Mouse (Mus musculus) heart, embryonic 11.5 days (tissue): ENCODE results near the gene Muc1. TPM values are rescaled to one million over a fixed set of nuclear protein-coding genes. Genes with fewer than 3 reads are reported as not detected.
"Not testable (repeated sequence)": the region's sequence is repeated elsewhere in the genome, so short reads cannot be mapped to it uniquely, and the experiment has no call there.

Experiments
- ATAC-seq: fragments of 200-750 bp; cut with Nextera tagmentation; replicated peaks from 2 replicates; pipeline ENCODE4 v1.8.0; 2017; ENCODE audit warnings: moderate library complexity; ENCODE audit not compliant: insufficient number of reproducible peaks, low FRiP score, low TSS enrichment
- H3K27ac ChIP-seq: fragments of 300-500 bp; sonication (generic); 2 replicates; pipeline ENCODE4 v1.5.1; 2014; ENCODE audit warnings: mild to moderate bottlenecking, low read depth, low read length
- H3K27me3 ChIP-seq: fragments of 300-500 bp; sonication (generic); 2 replicates; pipeline ENCODE4 v1.6.1; 2014; ENCODE audit warnings: mild to moderate bottlenecking, low read length, mixed read lengths; ENCODE audit not compliant: control insufficient read depth, insufficient read depth
- H3K36me3 ChIP-seq: fragments of 300-500 bp; sonication (generic); 2 replicates; pipeline ENCODE4 v1.6.1; 2014; ENCODE audit warnings: mild to moderate bottlenecking, low read length, moderate library complexity, mixed read lengths; ENCODE audit not compliant: control insufficient read depth, insufficient read depth
- H3K4me1 ChIP-seq: fragments of 300-500 bp; sonication (generic); 2 replicates; pipeline ENCODE4 v1.6.1; 2014; ENCODE audit warnings: low read length; ENCODE audit not compliant: control insufficient read depth, insufficient read depth
- H3K4me2 ChIP-seq: fragments of 300-500 bp; sonication (generic); 2 replicates; pipeline ENCODE4 v1.6.1; 2014; ENCODE audit warnings: mild to moderate bottlenecking, moderate library complexity
- H3K4me3 ChIP-seq: fragments of 300-500 bp; sonication (generic); 2 replicates; pipeline ENCODE4 v1.5.1; 2014; ENCODE audit warnings: low read depth, low read length
- H3K9ac ChIP-seq: fragments of 300-500 bp; sonication (generic); 2 replicates; pipeline ENCODE4 v1.6.1; 2014; ENCODE audit warnings: mild to moderate bottlenecking, low read depth, low read length, moderate library complexity
- H3K9me3 ChIP-seq: fragments of 300-500 bp; sonication (generic); replicated peaks from 2 replicates; pipeline ENCODE4 v1.6.1; 2016; ENCODE audit warnings: low read length; ENCODE audit not compliant: control insufficient read depth
- WGBS: fragments of 180-500 bp; shearing (Covaris S2); extraction: QIAGEN DNeasy Blood & Tissue Kit; methylation state at CpG from one replicate; pipeline ENCODE4 v1.1.7; 2014; ENCODE audit not compliant: insufficient replicate concordance; 5-methylcytosine and 5-hydroxymethylcytosine counted together
- polyA plus RNA-seq: library from polyadenylated mRNA; unstranded; fragments of >200 nt; fragmentation: Nextera tagmentation; extraction: Ambion mirVana; gene quantifications from 2 replicates; pipeline ENCODE4 v1.2.1, GENCODE M21; 2014

Gene Muc1
- polyA plus RNA-seq, 1 experiment from 2014 or later: 0.53 TPM

GRCm38 (mm10) chr3:89214681-89215411 is 14.0 kb upstream of the Muc1 start, which contains the start of gene Thbs3:
Thbs3 (plus strand) TSS chr3:89215180.
- Histone ChIP-seq H3K9me3 (no peaks in the 10 kb centered on the region), H3K36me3 (peaks cover 3% of the 10 kb centered on the region; the same call in 1 of the 2 replicates), H3K4me1 (peaks cover 31% of the 10 kb centered on the region), H3K4me3 (peak within 1 kb of the TSS; percentile 77), H3K4me2 (peak within 1 kb of the TSS; percentile 66), H3K27me3 (no peaks in the 10 kb centered on the region), H3K27ac (peak within 1 kb of the TSS; percentile 97), H3K9ac (peak within 1 kb of the TSS; percentile 82)
- WGBS: under 1% methylated on average over 18 of the region's 19 CpGs
- no peak for ATAC-seq

GRCm38 (mm10) chr3:89215853-89216252 is 13.0 kb upstream of the Muc1 start:
- ATAC-seq: no peak
- Histone ChIP-seq H3K27me3 (no peaks in the 10 kb centered on the region), H3K9me3 (no peaks in the 10 kb centered on the region), H3K27ac (no peak overlapping the region), H3K4me2 (peak overlapping the region; percentile 66), H3K4me3 (peak overlapping the region; percentile 77), H3K36me3 (peaks cover 2% of the 10 kb centered on the region; the same call in 1 of the 2 replicates), H3K4me1 (peaks cover 30% of the 10 kb centered on the region), H3K9ac (peak overlapping the region; percentile 82)
- 0% methylated on average over 6 of the region's 6 CpGs for WGBS

- not testable (repeated sequence) for ATAC-seq, H3K4me3 ChIP-seq, H3K9me3 ChIP-seq, H3K27ac ChIP-seq, H3K9ac ChIP-seq, H3K4me2 ChIP-seq, H3K36me3 ChIP-seq, H3K27me3 ChIP-seq
- H3K4me1 ChIP-seq: peaks cover 26% of the 10 kb centered on the region
- 64% methylated on average over 7 of the region's 7 CpGs for WGBS
Measured at GRCm38 (mm10) chr3:89216407-89216806, 12.4 kb upstream of the Muc1 start.

- no peaks in the 10 kb centered on the region for H3K36me3 ChIP-seq
- whole genome bisulfite sequencing: 79% methylated on average over 1 of the region's 1 CpGs
Measured at GRCm38 (mm10) chr3:89218271-89218670, 10.6 kb upstream of the Muc1 start.

GRCm38 (mm10) chr3:89219546-89219945 is 9.3 kb upstream of the Muc1 start:
- H3K9ac ChIP-seq: no peak overlapping the region

More at GRCm38 (mm10) chr3:89218271-89218670, 10.6 kb upstream of the Muc1 start:
- H3K4me2 ChIP-seq: no peak overlapping the region
- no peak overlapping the region for H3K27ac ChIP-seq
- H3K9me3 ChIP-seq: no peaks in the 10 kb centered on the region
- peaks cover 20% of the 10 kb centered on the region for H3K4me1 ChIP-seq
- H3K9ac ChIP-seq: no peak overlapping the region
- no peaks in the 10 kb centered on the region for H3K27me3 ChIP-seq
- no peak for ATAC-seq
- H3K4me3 ChIP-seq: no peak overlapping the region

GRCm38 (mm10) chr3:89221167-89221566 is 7.7 kb upstream of the Muc1 start:
- H3K27me3 ChIP-seq: peaks cover 13% of the 10 kb centered on the region
- H3K4me3 ChIP-seq: no peak overlapping the region
- H3K4me1 ChIP-seq: 0 out of 2 replicates have a peak, but pooled peaks cover 4% of the 10 kb centered on the region
- no peak overlapping the region for H3K27ac ChIP-seq
- no peak for ATAC-seq
- WGBS: 78% methylated on average over 5 of the region's 5 CpGs
- H3K9ac ChIP-seq: no peak overlapping the region
- no peaks in the 10 kb centered on the region for H3K36me3 ChIP-seq
- no peak overlapping the region for H3K4me2 ChIP-seq
- H3K9me3 ChIP-seq: no peaks in the 10 kb centered on the region

More at GRCm38 (mm10) chr3:89219546-89219945, 9.3 kb upstream of the Muc1 start:
- Histone ChIP-seq H3K9me3 (no peaks in the 10 kb centered on the region), H3K36me3 (no peaks in the 10 kb centered on the region), H3K4me1 (peaks cover 19% of the 10 kb centered on the region), H3K27ac (no peak overlapping the region), H3K4me3 (no peak overlapping the region), H3K4me2 (no peak overlapping the region), H3K27me3 (no peaks in the 10 kb centered on the region)
- ATAC-seq: no peak
- WGBS: 25% methylated on average over 8 of the region's 8 CpGs

- Histone ChIP-seq H3K27me3 (peaks cover 25% of the 10 kb centered on the region), H3K9me3 (no peaks in the 10 kb centered on the region), H3K4me3 (no peak overlapping the region), H3K4me2 (no peak overlapping the region), H3K36me3 (no peaks in the 10 kb centered on the region), H3K27ac (no peak overlapping the region), H3K4me1 (peaks cover 9% of the 10 kb centered on the region; the same call in 1 of the 2 replicates), H3K9ac (no peak overlapping the region)
- ATAC-seq: no peak
- 73% methylated on average over 11 of the region's 11 CpGs for WGBS
Measured at GRCm38 (mm10) chr3:89224796-89225195, 4.1 kb upstream of the Muc1 start.

GRCm38 (mm10) chr3:89225321-89225815 is 3.5 kb upstream of the Muc1 start:
- Histone ChIP-seq H3K27ac (no peak overlapping the region), H3K4me2 (no peak overlapping the region), H3K9ac (no peak overlapping the region), H3K4me3 (no peak overlapping the region), H3K36me3 (no peaks in the 10 kb centered on the region), H3K27me3 (peaks cover 30% of the 10 kb centered on the region), H3K4me1 (peaks cover 9% of the 10 kb centered on the region; the same call in 1 of the 2 replicates), H3K9me3 (no peaks in the 10 kb centered on the region)
- ATAC-seq: no peak
- WGBS: 60% methylated on average over 12 of the region's 12 CpGs
